Mouse (Mus musculus): ENCODE results near the gene B4galnt4. TPM values are rescaled to one million over a fixed set of nuclear protein-coding genes. Genes with fewer than 3 reads are reported as not detected.

B4galnt4 gene
- polyA plus RNA-seq, 1 experiment from 2014 or later: 1.2 TPM

GRCm38 (mm10) chr7:141087894-141088293 lies 27.0 kb downstream of the B4galnt4 start:
- H3K9ac ChIP-seq (ENCODE audit: low read length): no peak overlapping the region
- H3K4me2 ChIP-seq (replicated peaks; ENCODE audit: low read depth): no peak overlapping the region
- H3K27me3 ChIP-seq (ENCODE audit: control insufficient read depth, insufficient read depth, low read length): no peaks in the 10 kb centered on the region
- H3K9me3 ChIP-seq (ENCODE audit: control insufficient read depth, low read length): no peaks in the 10 kb centered on the region
- DNase-seq (ENCODE audit: low spot score) (no peak), ATAC-seq (ENCODE audit: low FRiP score, low TSS enrichment) (peak; percentile 13; the same call in 1 of the 2 replicates)
- H3K4me3 ChIP-seq (ENCODE audit: low read depth, low read length): no peak overlapping the region
- no peak overlapping the region for H3K27ac ChIP-seq (replicated peaks)
- 0 out of 2 replicates have a peak, but pooled peaks cover 3% of the 10 kb centered on the region for H3K36me3 ChIP-seq (ENCODE audit: control insufficient read depth, insufficient read depth, low read length)
- H3K4me1 ChIP-seq (replicated peaks; ENCODE audit: control insufficient read depth, insufficient read depth): peaks cover 3% of the 10 kb centered on the region; the same call in 1 of the 2 replicates
- TF ChIP-seq CTCF (IDR thresholded peaks at IDR 0.05; ENCODE audit: low read depth) (no peak), EP300 (optimal IDR thresholded peaks at IDR 0.05) (no peak)
- 18% methylated on average over 8 of the region's 8 CpGs for WGBS

- H3K27ac ChIP-seq (replicated peaks): no peak overlapping the region
- H3K4me3 ChIP-seq (ENCODE audit: low read depth, low read length): no peak overlapping the region
- WGBS: 17% methylated on average over 18 of the region's 18 CpGs
- H3K4me1 ChIP-seq (replicated peaks; ENCODE audit: control insufficient read depth, insufficient read depth): peaks cover 3% of the 10 kb centered on the region; the same call in 1 of the 2 replicates
- H3K9me3 ChIP-seq (ENCODE audit: control insufficient read depth, low read length): no peaks in the 10 kb centered on the region
- no peak for DNase-seq (ENCODE audit: low spot score)
- TF ChIP-seq EP300 (optimal IDR thresholded peaks at IDR 0.05): no peak
- no peak for TF ChIP-seq CTCF (IDR thresholded peaks at IDR 0.05; ENCODE audit: low read depth)
- H3K36me3 ChIP-seq (ENCODE audit: control insufficient read depth, insufficient read depth, low read length): no peaks in the 10 kb centered on the region
- ATAC-seq (ENCODE audit: low FRiP score, low TSS enrichment): no peak
- H3K9ac ChIP-seq (ENCODE audit: low read length): no peak overlapping the region
- no peaks in the 10 kb centered on the region for H3K27me3 ChIP-seq (ENCODE audit: control insufficient read depth, insufficient read depth, low read length)
- no peak overlapping the region for H3K4me2 ChIP-seq (replicated peaks; ENCODE audit: low read depth)
Observed at GRCm38 (mm10) chr7:141088473-141088872, 27.6 kb downstream of the B4galnt4 start.

GRCm38 (mm10) chr7:141090228-141090627 lies 29.3 kb downstream of the B4galnt4 start:
- peak overlapping the region; percentile 35; the same call in 1 of the 2 replicates for H3K27ac ChIP-seq (replicated peaks)
- ATAC-seq (ENCODE audit: low FRiP score, low TSS enrichment): peak; percentile 70

GRCm38 (mm10) chr7:141092051-141092735 lies 31.3 kb downstream of the B4galnt4 start:
- DNase-seq (ENCODE audit: low spot score): peak; percentile 92
- Histone ChIP-seq H3K27me3 (ENCODE audit: control insufficient read depth, insufficient read depth, low read length) (no peaks in the 10 kb centered on the region), H3K4me3 (ENCODE audit: low read depth, low read length) (peak overlapping the region; percentile 13; the same call in 1 of the 2 replicates), H3K36me3 (ENCODE audit: control insufficient read depth, insufficient read depth, low read length) (no peaks in the 10 kb centered on the region), H3K4me1 (replicated peaks; ENCODE audit: control insufficient read depth, insufficient read depth) (peaks cover 3% of the 10 kb centered on the region; the same call in 1 of the 2 replicates), H3K9me3 (ENCODE audit: control insufficient read depth, low read length) (no peaks in the 10 kb centered on the region), H3K27ac (replicated peaks) (no peak overlapping the region), H3K4me2 (replicated peaks; ENCODE audit: low read depth) (peak overlapping the region; percentile 49), H3K9ac (ENCODE audit: low read length) (peak overlapping the region; percentile 45; the same call in 1 of the 2 replicates)
- WGBS: 11% methylated on average over 37 of the region's 37 CpGs
- no peak for TF ChIP-seq EP300 (optimal IDR thresholded peaks at IDR 0.05)
- peak; percentile 81 for TF ChIP-seq CTCF (IDR thresholded peaks at IDR 0.05; ENCODE audit: low read depth)
- peak; percentile 82 for ATAC-seq (ENCODE audit: low FRiP score, low TSS enrichment)

More at GRCm38 (mm10) chr7:141090228-141090627, 29.3 kb downstream of the B4galnt4 start:
- DNase-seq (ENCODE audit: low spot score): peak; percentile 67
- Histone ChIP-seq H3K4me1 (replicated peaks; ENCODE audit: control insufficient read depth, insufficient read depth) (peaks cover 3% of the 10 kb centered on the region; the same call in 1 of the 2 replicates), H3K27me3 (ENCODE audit: control insufficient read depth, insufficient read depth, low read length) (no peaks in the 10 kb centered on the region), H3K36me3 (ENCODE audit: control insufficient read depth, insufficient read depth, low read length) (no peaks in the 10 kb centered on the region), H3K9ac (ENCODE audit: low read length) (no peak overlapping the region), H3K9me3 (ENCODE audit: control insufficient read depth, low read length) (no peaks in the 10 kb centered on the region), H3K4me2 (replicated peaks; ENCODE audit: low read depth) (no peak overlapping the region), H3K4me3 (ENCODE audit: low read depth, low read length) (no peak overlapping the region)
- WGBS: 43% methylated on average over 8 of the region's 8 CpGs
- TF ChIP-seq EP300 (optimal IDR thresholded peaks at IDR 0.05) (no peak), CTCF (IDR thresholded peaks at IDR 0.05; ENCODE audit: low read depth) (no peak)

- H3K27me3 ChIP-seq (ENCODE audit: control insufficient read depth, insufficient read depth, low read length): no peaks in the 10 kb centered on the region
- TF ChIP-seq CTCF (IDR thresholded peaks at IDR 0.05; ENCODE audit: low read depth): no peak
- no peak for TF ChIP-seq EP300 (optimal IDR thresholded peaks at IDR 0.05)
- H3K9me3 ChIP-seq (ENCODE audit: control insufficient read depth, low read length): no peaks in the 10 kb centered on the region
- H3K9ac ChIP-seq (ENCODE audit: low read length): no peak overlapping the region
- ATAC-seq (ENCODE audit: low FRiP score, low TSS enrichment): no peak
- peaks cover 3% of the 10 kb centered on the region; the same call in 1 of the 2 replicates for H3K4me1 ChIP-seq (replicated peaks; ENCODE audit: control insufficient read depth, insufficient read depth)
- WGBS: 79% methylated on average over 6 of the region's 6 CpGs
- no peaks in the 10 kb centered on the region for H3K36me3 ChIP-seq (ENCODE audit: control insufficient read depth, insufficient read depth, low read length)
- no peak overlapping the region for H3K4me2 ChIP-seq (replicated peaks; ENCODE audit: low read depth)
- H3K4me3 ChIP-seq (ENCODE audit: low read depth, low read length): no peak overlapping the region
- no peak overlapping the region for H3K27ac ChIP-seq (replicated peaks)
- no peak for DNase-seq (ENCODE audit: low spot score)
Observed at GRCm38 (mm10) chr7:141093950-141094349, 33.0 kb downstream of the B4galnt4 start.
